Mouse (Mus musculus): ENCODE measurements around the gene Prss53. TPM values are rescaled to one million over a fixed set of nuclear protein-coding genes. Genes with fewer than 3 reads are reported as not detected.

Gene Prss53
- polyA plus RNA-seq, 1 experiment from 2014 or later, result 0.64 TPM

DNA sequence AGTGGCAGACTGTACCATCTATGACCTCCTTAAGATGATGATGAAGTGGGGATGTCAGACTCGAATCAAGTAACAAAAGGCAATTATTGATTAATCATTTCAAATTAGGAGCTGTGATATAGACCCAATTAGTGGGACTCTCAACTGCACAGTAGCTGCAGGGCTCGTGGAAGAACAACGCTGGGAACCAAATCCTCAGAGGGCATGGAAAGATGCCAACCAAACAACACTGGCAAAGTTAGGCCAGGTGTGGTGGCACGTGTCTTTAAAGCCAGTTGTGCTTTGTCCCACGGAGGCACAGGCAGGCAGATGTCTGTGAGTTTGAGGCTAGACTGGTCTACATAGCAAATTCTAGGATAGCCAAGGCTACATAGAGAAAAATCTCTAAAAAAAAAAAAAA is 39.9 kb upstream of the Prss53 start:
- DNase-seq (ENCODE audit: low spot score), result no peak
- no peak overlapping the region for H3K9ac ChIP-seq (ENCODE audit: low read length)
- H3K27ac ChIP-seq (ENCODE audit: low read depth), result no peak overlapping the region
- no peak overlapping the region for H3K4me2 ChIP-seq (ENCODE audit: low read length)
- no peak for ATAC-seq (replicated peaks; ENCODE audit: low FRiP score, low TSS enrichment, low read depth)
- H3K4me3 ChIP-seq (ENCODE audit: low read depth, low read length), result no peak overlapping the region
- no peaks in the 10 kb centered on the region for H3K9me3 ChIP-seq (ENCODE audit: control insufficient read depth, low read length)
- peaks cover 9% of the 10 kb centered on the region for H3K4me1 ChIP-seq (replicated peaks; ENCODE audit: control insufficient read depth, insufficient read depth, low read length)
- 85% methylated on average over 5 of the region's 5 CpGs for WGBS
- H3K27me3 ChIP-seq (replicated peaks; ENCODE audit: control insufficient read depth, insufficient read depth, low read length), result peaks cover 6% of the 10 kb centered on the region; the same call in 1 of the 2 replicates
- H3K36me3 ChIP-seq (ENCODE audit: control insufficient read depth, insufficient read depth, low read length), result peaks cover 14% of the 10 kb centered on the region

DNA sequence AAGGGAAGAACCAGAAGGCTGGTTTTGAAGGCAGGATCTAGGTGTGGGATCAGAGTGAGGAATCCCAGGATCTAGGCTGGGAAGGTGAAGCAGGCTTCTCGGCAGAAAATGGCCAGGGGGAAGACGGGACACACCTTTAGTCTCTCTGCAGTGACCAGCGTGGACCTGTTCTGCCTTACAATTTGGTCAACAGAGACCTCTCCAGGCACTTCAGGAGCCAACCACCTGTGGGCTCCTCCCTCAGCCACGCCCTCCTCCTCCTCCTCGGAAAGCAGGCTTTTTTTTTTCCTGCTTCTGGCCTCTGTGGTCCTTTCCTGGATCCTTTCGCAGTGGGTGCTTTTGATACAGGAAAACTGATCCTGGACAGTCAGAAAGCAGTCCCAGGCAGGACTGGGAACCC is 39.2 kb upstream of the Prss53 start, which contains the start of gene Prss8:
Gene Prss8, minus strand, starts transcription at position 182 of the 400 bp plus-strand sequence.
- ATAC-seq (replicated peaks; ENCODE audit: low FRiP score, low TSS enrichment, low read depth) (0 out of 2 replicates have a peak, but pooled peaks have one; percentile 29), DNase-seq (ENCODE audit: low spot score) (peak; percentile 61)
- peaks cover 6% of the 10 kb centered on the region; the same call in 1 of the 2 replicates for H3K27me3 ChIP-seq (replicated peaks; ENCODE audit: control insufficient read depth, insufficient read depth, low read length)
- H3K36me3 ChIP-seq (ENCODE audit: control insufficient read depth, insufficient read depth, low read length), result peaks cover 20% of the 10 kb centered on the region
- peaks cover 9% of the 10 kb centered on the region for H3K4me1 ChIP-seq (replicated peaks; ENCODE audit: control insufficient read depth, insufficient read depth, low read length)
- no peaks in the 10 kb centered on the region for H3K9me3 ChIP-seq (ENCODE audit: control insufficient read depth, low read length)
- H3K4me3 ChIP-seq (ENCODE audit: low read depth, low read length), result peak within 1 kb of the TSS; percentile 37
- H3K9ac ChIP-seq (ENCODE audit: low read length), result peak within 1 kb of the TSS; percentile 43
- peak within 1 kb of the TSS; percentile 40 for H3K4me2 ChIP-seq (ENCODE audit: low read length)
- H3K27ac ChIP-seq (ENCODE audit: low read depth), result peak within 1 kb of the TSS; percentile 20; the same call in 1 of the 2 replicates
- 10% methylated on average over 6 of the region's 6 CpGs for WGBS

DNA sequence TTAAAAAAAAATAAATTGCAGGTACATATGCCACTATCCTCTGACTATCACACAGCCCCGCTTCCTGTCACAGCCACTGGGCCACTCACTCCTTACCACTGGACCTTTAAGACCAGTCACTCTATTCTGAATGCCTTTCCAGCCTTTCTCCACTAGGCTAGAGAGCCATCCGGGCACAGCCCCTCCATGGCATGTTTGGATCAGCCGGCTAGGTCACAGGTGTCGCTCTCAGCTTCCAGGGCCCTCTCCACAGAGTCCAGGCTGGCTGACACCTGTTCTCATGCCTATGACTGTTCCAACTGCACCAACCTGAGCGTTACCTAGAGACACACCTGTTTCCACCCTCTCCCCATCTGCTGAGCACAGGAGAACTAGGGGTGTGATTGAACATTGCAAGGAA is 37.8 kb upstream of the Prss53 start:
- Histone ChIP-seq H3K27ac (ENCODE audit: low read depth) (no peak overlapping the region), H3K4me1 (replicated peaks; ENCODE audit: control insufficient read depth, insufficient read depth, low read length) (peaks cover 9% of the 10 kb centered on the region), H3K27me3 (replicated peaks; ENCODE audit: control insufficient read depth, insufficient read depth, low read length) (peaks cover 6% of the 10 kb centered on the region; the same call in 1 of the 2 replicates), H3K4me2 (ENCODE audit: low read length) (peak overlapping the region; percentile 40), H3K36me3 (ENCODE audit: control insufficient read depth, insufficient read depth, low read length) (peaks cover 32% of the 10 kb centered on the region), H3K9ac (ENCODE audit: low read length) (peak overlapping the region; percentile 43; the same call in 1 of the 2 replicates), H3K4me3 (ENCODE audit: low read depth, low read length) (peak overlapping the region; percentile 37), H3K9me3 (ENCODE audit: control insufficient read depth, low read length) (no peaks in the 10 kb centered on the region)
- ATAC-seq (replicated peaks; ENCODE audit: low FRiP score, low TSS enrichment, low read depth), result no peak
- WGBS, result 48% methylated on average over 5 of the region's 5 CpGs
- no peak for DNase-seq (ENCODE audit: low spot score)

DNA sequence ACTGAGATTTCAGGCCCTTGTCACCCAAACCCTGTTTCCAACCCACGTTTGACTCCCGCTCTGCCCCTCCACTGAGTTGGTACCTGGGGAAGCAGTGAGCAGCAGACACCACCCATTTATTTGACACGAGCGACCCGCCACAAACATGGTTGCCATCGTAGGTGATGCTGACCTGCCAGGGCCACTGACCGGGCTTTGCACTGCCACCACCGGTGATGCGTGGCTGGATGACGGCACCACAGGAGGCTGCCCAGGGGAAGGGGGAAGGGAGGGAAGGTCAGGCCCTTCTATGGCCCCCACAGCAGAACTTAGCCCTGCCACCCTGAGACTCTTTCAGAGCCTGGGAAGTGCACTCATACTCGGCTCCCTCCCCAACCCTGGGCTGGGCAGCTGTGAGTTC is 37.0 kb upstream of the Prss53 start:
- DNase-seq (ENCODE audit: low spot score), result no peak
- 90% methylated on average over 11 of the region's 11 CpGs for WGBS

DNA sequence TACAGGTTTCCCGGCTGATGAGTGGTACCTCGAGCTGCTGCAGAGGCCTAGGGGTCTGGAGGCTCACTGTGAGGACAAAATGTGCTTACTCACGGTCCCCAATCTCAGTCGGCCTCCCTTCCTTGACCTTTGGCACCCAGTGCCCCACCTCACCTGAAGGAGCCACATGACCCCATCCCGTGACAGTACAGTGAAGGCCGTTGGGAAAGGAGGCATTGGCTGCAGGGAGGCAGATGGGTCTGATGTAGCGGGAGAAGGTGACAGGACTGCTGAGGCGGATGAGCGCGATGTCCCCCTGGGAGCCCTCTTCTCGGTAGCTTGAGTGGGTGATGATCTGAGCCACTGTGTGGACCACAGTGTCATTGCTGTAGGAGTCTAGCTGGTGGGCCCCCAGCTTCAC is 36.1 kb upstream of the Prss53 start:
- Histone ChIP-seq H3K27me3 (replicated peaks; ENCODE audit: control insufficient read depth, insufficient read depth, low read length) (peaks cover 6% of the 10 kb centered on the region; the same call in 1 of the 2 replicates), H3K9me3 (ENCODE audit: control insufficient read depth, low read length) (no peaks in the 10 kb centered on the region), H3K9ac (ENCODE audit: low read length) (no peak overlapping the region), H3K4me1 (replicated peaks; ENCODE audit: control insufficient read depth, insufficient read depth, low read length) (peaks cover 7% of the 10 kb centered on the region; the same call in 1 of the 2 replicates), H3K4me2 (ENCODE audit: low read length) (no peak overlapping the region), H3K4me3 (ENCODE audit: low read depth, low read length) (no peak overlapping the region), H3K36me3 (ENCODE audit: control insufficient read depth, insufficient read depth, low read length) (peaks cover 42% of the 10 kb centered on the region), H3K27ac (ENCODE audit: low read depth) (no peak overlapping the region)
- WGBS, result 78% methylated on average over 11 of the region's 11 CpGs
- no peak for DNase-seq (ENCODE audit: low spot score)
- ATAC-seq (replicated peaks; ENCODE audit: low FRiP score, low TSS enrichment, low read depth), result no peak

More for the DNA sequence above, 37.0 kb upstream of the Prss53 start:
- peaks cover 6% of the 10 kb centered on the region; the same call in 1 of the 2 replicates for H3K27me3 ChIP-seq (replicated peaks; ENCODE audit: control insufficient read depth, insufficient read depth, low read length)
- ATAC-seq (replicated peaks; ENCODE audit: low FRiP score, low TSS enrichment, low read depth), result no peak
- no peak overlapping the region for H3K9ac ChIP-seq (ENCODE audit: low read length)
- H3K4me1 ChIP-seq (replicated peaks; ENCODE audit: control insufficient read depth, insufficient read depth, low read length), result peaks cover 9% of the 10 kb centered on the region; the same call in 1 of the 2 replicates
- H3K4me3 ChIP-seq (ENCODE audit: low read depth, low read length), result no peak overlapping the region
- H3K9me3 ChIP-seq (ENCODE audit: control insufficient read depth, low read length), result no peaks in the 10 kb centered on the region
- peak overlapping the region; percentile 40; the same call in 1 of the 2 replicates for H3K4me2 ChIP-seq (ENCODE audit: low read length)
- H3K27ac ChIP-seq (ENCODE audit: low read depth), result no peak overlapping the region
- H3K36me3 ChIP-seq (ENCODE audit: control insufficient read depth, insufficient read depth, low read length), result peaks cover 38% of the 10 kb centered on the region

DNA sequence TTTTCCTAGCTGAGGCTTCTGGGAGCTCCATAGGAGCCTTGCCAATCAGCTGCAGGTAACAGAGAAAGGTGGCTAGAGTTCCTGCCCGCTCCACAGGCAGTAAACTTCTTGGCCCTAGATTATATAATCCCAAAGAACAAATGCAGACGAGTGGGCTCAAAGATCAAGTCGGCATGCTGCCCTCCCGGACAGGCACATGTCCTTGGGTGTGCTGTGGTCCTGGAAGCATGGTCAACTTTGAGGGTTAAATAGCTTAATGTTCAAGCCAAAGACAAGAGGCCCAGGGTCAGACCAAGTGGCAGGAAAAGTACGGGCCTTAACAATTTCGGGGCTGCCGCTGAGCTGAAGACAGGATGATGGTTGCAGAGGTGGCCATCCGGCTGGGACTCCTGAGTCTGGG is 35.3 kb upstream of the Prss53 start:
- WGBS, result 77% methylated on average over 8 of the region's 8 CpGs
- H3K27ac ChIP-seq (ENCODE audit: low read depth), result peak overlapping the region; percentile 73
- no peak overlapping the region for H3K4me2 ChIP-seq (ENCODE audit: low read length)
- H3K9ac ChIP-seq (ENCODE audit: low read length), result no peak overlapping the region
- no peaks in the 10 kb centered on the region; the same call in 1 of the 2 replicates for H3K4me1 ChIP-seq (replicated peaks; ENCODE audit: control insufficient read depth, insufficient read depth, low read length)
- ATAC-seq (replicated peaks; ENCODE audit: low FRiP score, low TSS enrichment, low read depth) (no peak), DNase-seq (ENCODE audit: low spot score) (no peak)
- H3K36me3 ChIP-seq (ENCODE audit: control insufficient read depth, insufficient read depth, low read length), result peaks cover 47% of the 10 kb centered on the region
- no peaks in the 10 kb centered on the region for H3K9me3 ChIP-seq (ENCODE audit: control insufficient read depth, low read length)
- no peak overlapping the region for H3K4me3 ChIP-seq (ENCODE audit: low read depth, low read length)
- peaks cover 6% of the 10 kb centered on the region; the same call in 1 of the 2 replicates for H3K27me3 ChIP-seq (replicated peaks; ENCODE audit: control insufficient read depth, insufficient read depth, low read length)

DNA sequence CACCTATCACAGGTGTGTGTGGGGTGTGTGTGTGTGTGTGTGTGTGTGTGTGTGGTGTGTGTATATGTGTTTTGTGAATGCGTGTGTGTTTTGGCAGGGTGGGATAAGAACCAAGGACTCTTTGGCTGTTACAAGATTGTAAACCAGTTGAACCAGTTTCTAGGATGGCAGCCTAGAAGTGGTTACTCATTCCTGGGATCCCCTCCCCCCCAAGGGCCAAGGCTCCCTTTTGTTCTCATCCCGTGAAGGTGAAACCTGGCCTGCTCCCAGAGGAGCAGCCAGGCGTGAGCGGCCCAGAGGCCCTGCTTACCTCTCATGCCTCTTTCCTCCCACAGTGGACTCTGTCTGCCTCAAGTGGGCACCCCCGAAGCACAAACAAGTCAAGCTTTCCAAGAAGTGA is 34.5 kb upstream of the Prss53 start:
- no peak overlapping the region for H3K4me2 ChIP-seq (ENCODE audit: low read length)

DNA sequence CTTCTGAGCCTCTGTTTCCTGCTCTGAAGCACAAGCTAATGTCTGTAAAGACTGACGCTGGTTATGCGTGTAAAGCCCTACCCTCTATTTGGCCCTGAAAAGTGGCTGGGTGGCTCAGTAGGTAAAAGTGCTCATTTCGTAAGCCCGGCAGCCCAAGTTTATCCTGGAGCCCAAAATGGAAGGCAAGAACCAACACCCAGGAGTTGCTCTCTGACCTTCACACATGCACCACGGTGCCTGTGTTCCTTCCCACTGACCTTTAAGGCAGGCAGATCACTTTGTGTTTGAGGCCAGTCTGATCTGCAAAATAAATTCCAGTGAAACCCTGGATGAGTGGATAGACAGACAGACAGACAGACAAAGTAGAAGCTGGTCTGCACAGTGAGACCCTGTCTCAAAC is 32.9 kb upstream of the Prss53 start:
- Histone ChIP-seq H3K27ac (ENCODE audit: low read depth) (no peak overlapping the region), H3K4me1 (replicated peaks; ENCODE audit: control insufficient read depth, insufficient read depth, low read length) (no peaks in the 10 kb centered on the region; the same call in 1 of the 2 replicates), H3K4me3 (ENCODE audit: low read depth, low read length) (no peak overlapping the region), H3K27me3 (replicated peaks; ENCODE audit: control insufficient read depth, insufficient read depth, low read length) (no peaks in the 10 kb centered on the region), H3K9me3 (ENCODE audit: control insufficient read depth, low read length) (no peaks in the 10 kb centered on the region), H3K4me2 (ENCODE audit: low read length) (no peak overlapping the region), H3K9ac (ENCODE audit: low read length) (no peak overlapping the region), H3K36me3 (ENCODE audit: control insufficient read depth, insufficient read depth, low read length) (peaks cover 53% of the 10 kb centered on the region)
- DNase-seq (ENCODE audit: low spot score) (no peak), ATAC-seq (replicated peaks; ENCODE audit: low FRiP score, low TSS enrichment, low read depth) (no peak)
- WGBS, result 91% methylated on average over 5 of the region's 5 CpGs

More for the DNA sequence above, 34.5 kb upstream of the Prss53 start:
- Histone ChIP-seq H3K36me3 (ENCODE audit: control insufficient read depth, insufficient read depth, low read length) (peaks cover 53% of the 10 kb centered on the region), H3K27me3 (replicated peaks; ENCODE audit: control insufficient read depth, insufficient read depth, low read length) (peaks cover 4% of the 10 kb centered on the region; the same call in 1 of the 2 replicates), H3K9me3 (ENCODE audit: control insufficient read depth, low read length) (no peaks in the 10 kb centered on the region), H3K4me1 (replicated peaks; ENCODE audit: control insufficient read depth, insufficient read depth, low read length) (no peaks in the 10 kb centered on the region; the same call in 1 of the 2 replicates), H3K4me3 (ENCODE audit: low read depth, low read length) (no peak overlapping the region), H3K9ac (ENCODE audit: low read length) (no peak overlapping the region), H3K27ac (ENCODE audit: low read depth) (peak overlapping the region; percentile 73)
- peak; percentile 71 for ATAC-seq (replicated peaks; ENCODE audit: low FRiP score, low TSS enrichment, low read depth)
- peak; percentile 76 for DNase-seq (ENCODE audit: low spot score)
- WGBS, result 55% methylated on average over 5 of the region's 5 CpGs
